Mouse (Mus musculus) left cerebral cortex, adult 6 months (tissue): ENCODE results near the gene Olfr325. TPM values are rescaled to one million over a fixed set of nuclear protein-coding genes. Genes with fewer than 3 reads are reported as not detected.

Experiments
- long read RNA-seq, 2 experiments: library from polyadenylated mRNA; unstranded; transcript quantifications; one replicate each; pipeline ENCODE4 v2.0.0; 2019 to 2020
- polyA plus RNA-seq: library from polyadenylated mRNA; unstranded; fragments of <200 nt; fragmentation: Nextera tagmentation; gene quantifications from 2 replicates; pipeline ENCODE4 v1.2.3, GENCODE M21; 2021

Gene Olfr325
- not detected in 2 replicates for polyA plus RNA-seq
- long read RNA-seq, experiment 1 = 0 reads
- long read RNA-seq, experiment 2 = 0 reads

GRCm38 (mm10) chr11:58577430-58577829, at the start of gene Olfr325:
Gene Olfr325 (plus strand): TSS chr11:58577730.

DNA sequence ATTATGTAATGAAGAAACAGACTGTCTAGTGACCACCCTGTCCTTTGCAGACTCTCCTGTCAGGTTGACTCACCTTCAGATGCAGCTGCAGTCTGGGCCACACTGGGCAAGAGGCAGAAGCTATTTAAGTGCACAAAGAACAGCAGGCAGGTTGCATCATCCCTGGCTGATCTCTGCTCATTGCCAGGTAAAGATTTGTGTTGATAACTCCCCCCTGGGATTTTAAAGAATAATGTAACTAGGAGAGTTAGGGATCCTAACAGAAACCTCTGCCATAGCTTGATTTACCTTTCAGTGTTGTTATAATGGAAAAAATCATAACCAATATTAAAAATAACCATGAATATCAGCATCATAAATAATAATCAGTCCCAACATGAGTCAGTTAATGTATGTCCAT, 42.8 kb upstream of the Olfr325 start, which contains the start of gene Olfr330:
Olfr330 (minus strand) TSS at position 101 of the 400 bp plus-strand sequence.

GRCm38 (mm10) chr11:58546322-58546721, 31.2 kb upstream of the Olfr325 start, which contains the start of gene Olfr329-ps:
Gene Olfr329-ps (minus strand): TSS chr11:58546422.

DNA sequence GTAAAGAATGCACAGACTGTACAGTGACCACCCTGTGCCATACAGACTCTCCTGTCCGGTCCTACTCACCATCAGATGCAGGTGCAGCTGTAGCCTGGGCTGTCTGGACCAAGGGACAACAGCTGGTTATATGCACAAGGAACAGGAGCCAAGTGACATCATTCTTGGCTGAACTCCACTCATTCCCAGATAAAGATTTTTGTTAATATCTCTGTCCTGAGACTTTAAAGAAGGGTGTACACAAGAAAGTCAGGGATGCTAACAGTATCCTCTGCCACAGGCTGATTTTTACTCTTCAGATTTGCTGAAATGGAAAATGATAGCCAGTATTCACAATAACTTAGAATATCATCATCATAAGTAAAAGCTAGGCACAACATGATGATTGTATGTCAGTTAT, 22.0 kb upstream of the Olfr325 start, which contains the start of gene Olfr328:
Olfr328 (minus strand) TSS at position 101 of the 400 bp plus-strand sequence.

GRCm38 (mm10) chr11:58570405-58570804, 7.1 kb upstream of the Olfr325 start, which contains the start of gene Olfr224:
Gene Olfr224 (minus strand): TSS chr11:58570553.

DNA sequence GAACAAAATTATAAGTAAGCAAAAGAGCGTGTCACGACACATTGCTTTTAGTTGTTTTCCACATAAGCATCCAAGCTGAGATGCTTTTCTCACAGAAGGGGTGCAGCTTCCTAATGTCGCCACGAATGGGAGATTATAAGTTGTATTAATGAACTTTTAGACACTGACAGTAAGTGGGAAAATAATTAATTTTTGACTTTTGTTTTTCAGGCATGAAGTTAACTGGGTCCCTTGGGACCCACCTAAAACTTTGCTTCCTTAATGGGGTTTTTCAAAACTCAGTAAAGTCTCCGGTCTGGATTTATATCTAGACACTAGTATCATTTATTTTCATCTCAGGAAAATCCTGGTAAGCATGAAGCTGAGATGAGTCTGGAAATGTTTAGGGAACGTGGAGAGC, 17.3 kb downstream of the Olfr325 start, which contains the start of gene Olfr324:
Olfr324 (plus strand) TSS at position 301 of the 400 bp plus-strand sequence.

GRCm38 (mm10) chr11:58615975-58616374, 38.4 kb downstream of the Olfr325 start, which contains the start of gene 2210407C18Rik:
Gene 2210407C18Rik (minus strand): TSS chr11:58616075.

DNA sequence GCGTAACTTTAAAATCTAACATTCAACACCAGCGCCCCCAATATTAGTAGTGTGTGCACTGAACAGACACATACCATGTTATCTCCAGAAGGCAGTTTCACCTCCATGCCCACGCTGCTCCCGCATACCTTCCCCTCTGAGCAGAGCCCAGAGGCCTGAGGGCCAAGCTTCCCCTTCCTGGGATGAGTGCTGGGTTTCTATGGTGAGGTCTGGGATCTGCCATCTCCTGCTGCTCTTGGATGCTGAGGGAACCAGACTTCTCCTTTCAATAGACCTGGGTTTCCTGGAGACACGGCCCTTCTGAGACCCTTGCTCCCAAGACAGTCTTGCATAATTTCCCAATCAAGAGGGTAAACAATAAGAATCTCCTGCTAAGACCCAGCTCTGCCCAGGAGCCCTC, 52.9 kb downstream of the Olfr325 start, which contains the start of gene Olfr323:
Olfr323 (minus strand) TSS at position 101 of the 400 bp plus-strand sequence.

Other genes starting within 250 kb of the Olfr325 start
- 34.9 and 35.5 TPM in 2 replicates for gene Zfp672, start 247.4 kb upstream of the Olfr325 start, polyA plus RNA-seq
- 19.7 and 25.5 TPM in 2 replicates for gene Sh3bp5l, start 247.0 kb upstream of the Olfr325 start, polyA plus RNA-seq
- not detected in 2 replicates for gene Lypd8, start 198.7 kb upstream of the Olfr325 start, polyA plus RNA-seq
- gene 1810065E05Rik, start 156.6 kb upstream of the Olfr325 start, polyA plus RNA-seq = not detected in 2 replicates
- gene Gm12253, start 145.2 kb upstream of the Olfr325 start, polyA plus RNA-seq = not detected in 2 replicates
- gene Lypd9, start 124.8 kb upstream of the Olfr325 start, polyA plus RNA-seq = not detected in 2 replicates
- gene Olfr30, start 115.5 kb upstream of the Olfr325 start, polyA plus RNA-seq = not detected in 2 replicates
- not detected in 2 replicates for gene Olfr332, start 85.2 kb upstream of the Olfr325 start, polyA plus RNA-seq
- not detected in 2 replicates for gene Olfr331, start 75.2 kb upstream of the Olfr325 start, polyA plus RNA-seq
- not detected in 2 replicates for gene Olfr330, start 42.9 kb upstream of the Olfr325 start, polyA plus RNA-seq
- not detected in 2 replicates for gene Olfr329-ps, start 31.3 kb upstream of the Olfr325 start, polyA plus RNA-seq
- not detected in 2 replicates for gene Olfr328, start 22.1 kb upstream of the Olfr325 start, polyA plus RNA-seq
- not detected in 2 replicates for gene Olfr224, start 7.2 kb upstream of the Olfr325 start, polyA plus RNA-seq
- not detected in 2 replicates for gene Olfr324, start 17.4 kb downstream of the Olfr325 start, polyA plus RNA-seq
- not detected in 2 replicates for gene 2210407C18Rik, start 38.3 kb downstream of the Olfr325 start, polyA plus RNA-seq
- gene Olfr323, start 52.8 kb downstream of the Olfr325 start, polyA plus RNA-seq = not detected in 2 replicates
- gene Trim58, start 62.7 kb downstream of the Olfr325 start, polyA plus RNA-seq = not detected in 2 replicates
- not detected in 2 replicates for gene Olfr322, start 81.1 kb downstream of the Olfr325 start, polyA plus RNA-seq
- gene Olfr320, start 103.4 kb downstream of the Olfr325 start, polyA plus RNA-seq = not detected in 2 replicates
- not detected in 2 replicates for gene Olfr319, start 121.4 kb downstream of the Olfr325 start, polyA plus RNA-seq
- not detected in 2 replicates for gene Olfr318, start 146.3 kb downstream of the Olfr325 start, polyA plus RNA-seq
- not detected in 2 replicates for gene Olfr317, start 161.5 kb downstream of the Olfr325 start, polyA plus RNA-seq
- 1.1 and 2.0 TPM in 2 replicates for gene Olfr316, start 175.0 kb downstream of the Olfr325 start, polyA plus RNA-seq
- not detected in 2 replicates for gene Olfr315, start 195.5 kb downstream of the Olfr325 start, polyA plus RNA-seq
- not detected in 2 replicates for gene Olfr314, start 205.2 kb downstream of the Olfr325 start, polyA plus RNA-seq
- gene Fam183b, start 224.2 kb downstream of the Olfr325 start, polyA plus RNA-seq = 9.7 and 11.3 TPM in 2 replicates
- gene Olfr313, start 237.3 kb downstream of the Olfr325 start, polyA plus RNA-seq = not detected in 2 replicates